Mouse (Mus musculus): ENCODE data around the gene Kcns1. TPM values are rescaled to one million over a fixed set of nuclear protein-coding genes. Genes with fewer than 3 reads are reported as not detected.
"Not testable (repeated sequence)": the region's sequence is repeated elsewhere in the genome, so short reads cannot be mapped to it uniquely, and the experiment has no call there.

Kcns1 gene
- polyA plus RNA-seq (2015; fragmentation: Nextera tagmentation; extraction: Ambion mirVana): 0.10 and 0.29 TPM in 2 replicates

DNA sequence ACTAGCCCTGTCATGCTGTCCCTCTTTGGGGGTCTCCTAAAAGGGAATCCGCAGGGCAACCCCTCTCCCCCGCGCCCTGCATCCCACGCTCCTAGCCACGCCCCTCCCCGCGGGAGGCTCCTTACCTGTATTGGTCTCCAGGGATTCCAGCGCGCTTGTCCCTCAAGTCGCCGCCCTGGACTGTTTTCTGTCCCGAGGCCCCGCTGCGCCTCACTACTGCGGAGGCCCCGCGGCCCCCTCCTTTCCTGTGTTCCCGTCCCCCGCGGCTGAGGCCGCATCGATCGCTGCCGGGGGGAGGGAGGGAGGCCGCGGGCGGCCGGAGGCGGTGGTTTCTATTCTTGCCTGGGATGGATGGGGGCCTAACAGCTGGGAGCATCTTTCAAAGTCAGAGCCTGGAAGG is at the start of gene Kcns1:
TSS of gene Kcns1 (minus strand) at position 212 of the 400 bp plus-strand sequence.
- peaks cover 66% of the 10 kb centered on the region for H3K27me3 ChIP-seq (ENCODE audit: control insufficient read depth, insufficient read depth, low read length)
- no peaks in the 10 kb centered on the region for H3K36me3 ChIP-seq (ENCODE audit: control insufficient read depth, insufficient read depth)
- under 1% methylated on average over 28 of the region's 29 CpGs for WGBS
- peak within 1 kb of the TSS; percentile 39 for H3K4me3 ChIP-seq (ENCODE audit: low read length)
- H3K4me2 ChIP-seq (ENCODE audit: low read depth, low read length): peak within 1 kb of the TSS; percentile 63
- H3K9me3 ChIP-seq (replicated peaks; ENCODE audit: control insufficient read depth, low read length): no peaks in the 10 kb centered on the region; the same call in 1 of the 2 replicates
- no peak for ATAC-seq (replicated peaks; ENCODE audit: extremely low read depth, insufficient read depth, low FRiP score)
- no peak within 1 kb of the TSS for H3K9ac ChIP-seq (ENCODE audit: low read length)
- peaks cover 19% of the 10 kb centered on the region for H3K4me1 ChIP-seq (ENCODE audit: control insufficient read depth, insufficient read depth, low read length)
- H3K27ac ChIP-seq (ENCODE audit: low read length): no peak within 1 kb of the TSS

- WGBS: 72% methylated on average over 9 of the region's 9 CpGs
- no peak for ATAC-seq (replicated peaks; ENCODE audit: extremely low read depth, insufficient read depth, low FRiP score)
- no peaks in the 10 kb centered on the region for H3K36me3 ChIP-seq (ENCODE audit: control insufficient read depth, insufficient read depth)
These were observed 48.4 kb upstream of the Kcns1 start for GRCm38 (mm10) chr2:164219295-164219694.

GRCm38 (mm10) chr2:164212711-164213110 is 41.8 kb upstream of the Kcns1 start:
- ATAC-seq (replicated peaks; ENCODE audit: extremely low read depth, insufficient read depth, low FRiP score): no peak
- Histone ChIP-seq H3K9me3 (replicated peaks; ENCODE audit: control insufficient read depth, low read length) (no peaks in the 10 kb centered on the region), H3K4me3 (ENCODE audit: low read length) (no peak overlapping the region), H3K4me2 (ENCODE audit: low read depth, low read length) (no peak overlapping the region), H3K27ac (ENCODE audit: low read length) (no peak overlapping the region), H3K36me3 (ENCODE audit: control insufficient read depth, insufficient read depth) (no peaks in the 10 kb centered on the region), H3K4me1 (ENCODE audit: control insufficient read depth, insufficient read depth, low read length) (no peaks in the 10 kb centered on the region), H3K9ac (ENCODE audit: low read length) (no peak overlapping the region), H3K27me3 (ENCODE audit: control insufficient read depth, insufficient read depth, low read length) (no peaks in the 10 kb centered on the region)
- WGBS: 74% methylated on average over 5 of the region's 5 CpGs

More at GRCm38 (mm10) chr2:164219295-164219694, 48.4 kb upstream of the Kcns1 start:
- no peak overlapping the region for H3K4me3 ChIP-seq (ENCODE audit: low read length)
- H3K9me3 ChIP-seq (replicated peaks; ENCODE audit: control insufficient read depth, low read length): no peaks in the 10 kb centered on the region
- no peak overlapping the region for H3K4me2 ChIP-seq (ENCODE audit: low read depth, low read length)
- no peaks in the 10 kb centered on the region for H3K27me3 ChIP-seq (ENCODE audit: control insufficient read depth, insufficient read depth, low read length)
- no peak overlapping the region for H3K9ac ChIP-seq (ENCODE audit: low read length)
- no peaks in the 10 kb centered on the region for H3K4me1 ChIP-seq (ENCODE audit: control insufficient read depth, insufficient read depth, low read length)
- no peak overlapping the region for H3K27ac ChIP-seq (ENCODE audit: low read length)

- H3K36me3 ChIP-seq (ENCODE audit: control insufficient read depth, insufficient read depth): no peaks in the 10 kb centered on the region
- WGBS: 87% methylated on average over 4 of the region's 4 CpGs
These were observed 40.0 kb upstream of the Kcns1 start for GRCm38 (mm10) chr2:164210892-164211291.

GRCm38 (mm10) chr2:164206676-164207075 is 35.8 kb upstream of the Kcns1 start:
- Histone ChIP-seq H3K9ac (ENCODE audit: low read length) (no peak overlapping the region), H3K27ac (ENCODE audit: low read length) (no peak overlapping the region), H3K4me1 (ENCODE audit: control insufficient read depth, insufficient read depth, low read length) (no peaks in the 10 kb centered on the region), H3K9me3 (replicated peaks; ENCODE audit: control insufficient read depth, low read length) (no peaks in the 10 kb centered on the region), H3K27me3 (ENCODE audit: control insufficient read depth, insufficient read depth, low read length) (no peaks in the 10 kb centered on the region; the same call in 1 of the 2 replicates), H3K36me3 (ENCODE audit: control insufficient read depth, insufficient read depth) (no peaks in the 10 kb centered on the region), H3K4me2 (ENCODE audit: low read depth, low read length) (no peak overlapping the region), H3K4me3 (ENCODE audit: low read length) (no peak overlapping the region)
- WGBS: 57% methylated on average over 4 of the region's 4 CpGs
- no peak for ATAC-seq (replicated peaks; ENCODE audit: extremely low read depth, insufficient read depth, low FRiP score)

More at GRCm38 (mm10) chr2:164210892-164211291, 40.0 kb upstream of the Kcns1 start:
- H3K27ac ChIP-seq (ENCODE audit: low read length): no peak overlapping the region
- H3K27me3 ChIP-seq (ENCODE audit: control insufficient read depth, insufficient read depth, low read length): no peaks in the 10 kb centered on the region; the same call in 1 of the 2 replicates
- no peak overlapping the region for H3K9ac ChIP-seq (ENCODE audit: low read length)
- no peaks in the 10 kb centered on the region for H3K9me3 ChIP-seq (replicated peaks; ENCODE audit: control insufficient read depth, low read length)
- H3K4me2 ChIP-seq (ENCODE audit: low read depth, low read length): no peak overlapping the region
- no peak for ATAC-seq (replicated peaks; ENCODE audit: extremely low read depth, insufficient read depth, low FRiP score)
- no peaks in the 10 kb centered on the region for H3K4me1 ChIP-seq (ENCODE audit: control insufficient read depth, insufficient read depth, low read length)
- no peak overlapping the region for H3K4me3 ChIP-seq (ENCODE audit: low read length)

DNA sequence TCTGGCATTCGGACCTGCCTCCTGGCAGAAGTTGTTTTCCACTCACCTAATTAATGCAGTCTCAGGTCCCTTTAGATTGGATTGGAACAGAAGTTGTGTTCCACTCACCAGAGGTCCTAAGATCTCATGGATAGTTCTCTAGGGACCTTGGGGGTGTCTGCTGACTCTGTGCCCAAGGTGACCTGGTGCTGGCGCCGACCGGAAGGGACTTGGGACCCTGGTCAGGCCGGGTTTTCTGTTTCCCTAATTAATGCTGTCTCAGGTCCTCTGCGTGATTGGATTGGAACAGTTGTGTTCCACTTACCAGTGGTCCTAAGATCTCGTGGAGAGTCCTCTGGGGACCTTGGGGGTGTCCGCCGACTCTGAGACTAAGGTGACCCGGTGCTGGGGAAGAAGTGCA is 35.1 kb upstream of the Kcns1 start:
- not testable (repeated sequence) for H3K4me1 ChIP-seq (ENCODE audit: control insufficient read depth, insufficient read depth, low read length); H3K27ac ChIP-seq (ENCODE audit: low read length); H3K9me3 ChIP-seq (replicated peaks; ENCODE audit: control insufficient read depth, low read length); H3K9ac ChIP-seq (ENCODE audit: low read length); H3K4me2 ChIP-seq (ENCODE audit: low read depth, low read length); H3K36me3 ChIP-seq (ENCODE audit: control insufficient read depth, insufficient read depth); H3K4me3 ChIP-seq (ENCODE audit: low read length); ATAC-seq (replicated peaks; ENCODE audit: extremely low read depth, insufficient read depth, low FRiP score); H3K27me3 ChIP-seq (ENCODE audit: control insufficient read depth, insufficient read depth, low read length)
- WGBS: 84% methylated on average over 10 of the region's 10 CpGs

GRCm38 (mm10) chr2:164199626-164200327 is 28.9 kb upstream of the Kcns1 start, which contains the start of gene Wfdc15a:
Wfdc15a (minus strand) TSS chr2:164200130.
- no peaks in the 10 kb centered on the region for H3K4me1 ChIP-seq (ENCODE audit: control insufficient read depth, insufficient read depth, low read length)
- H3K4me3 ChIP-seq (ENCODE audit: low read length): no peak within 1 kb of the TSS
- H3K4me2 ChIP-seq (ENCODE audit: low read depth, low read length): no peak within 1 kb of the TSS
- no peaks in the 10 kb centered on the region for H3K36me3 ChIP-seq (ENCODE audit: control insufficient read depth, insufficient read depth)
- H3K9me3 ChIP-seq (replicated peaks; ENCODE audit: control insufficient read depth, low read length): no peaks in the 10 kb centered on the region
- H3K27me3 ChIP-seq (ENCODE audit: control insufficient read depth, insufficient read depth, low read length): no peaks in the 10 kb centered on the region
- no peak for ATAC-seq (replicated peaks; ENCODE audit: extremely low read depth, insufficient read depth, low FRiP score)
- H3K27ac ChIP-seq (ENCODE audit: low read length): no peak within 1 kb of the TSS
- H3K9ac ChIP-seq (ENCODE audit: low read length): no peak within 1 kb of the TSS
- 75% methylated on average over 20 of the region's 20 CpGs for WGBS

DNA sequence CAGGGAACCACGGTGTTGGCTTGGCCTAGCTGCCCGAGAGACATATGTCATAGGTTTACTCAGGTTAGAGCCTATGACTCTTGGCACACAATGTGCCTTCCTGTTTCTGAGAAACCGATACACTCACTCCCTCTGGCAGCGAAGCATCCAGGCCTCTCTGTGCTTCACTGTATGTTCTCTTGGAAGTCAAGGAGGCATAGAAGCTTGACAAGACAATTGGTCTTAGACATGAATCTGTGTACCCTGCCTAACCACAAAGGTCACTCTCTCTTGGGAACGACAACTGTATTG is 25.7 kb upstream of the Kcns1 start:
- no peaks in the 10 kb centered on the region for H3K36me3 ChIP-seq (ENCODE audit: control insufficient read depth, insufficient read depth)
- no peak overlapping the region for H3K4me2 ChIP-seq (ENCODE audit: low read depth, low read length)
- no peak for ATAC-seq (replicated peaks; ENCODE audit: extremely low read depth, insufficient read depth, low FRiP score)
- WGBS: 82% methylated on average over 5 of the region's 5 CpGs
- no peak overlapping the region for H3K4me3 ChIP-seq (ENCODE audit: low read length)
- no peaks in the 10 kb centered on the region for H3K9me3 ChIP-seq (replicated peaks; ENCODE audit: control insufficient read depth, low read length)
- no peaks in the 10 kb centered on the region for H3K4me1 ChIP-seq (ENCODE audit: control insufficient read depth, insufficient read depth, low read length)
- H3K9ac ChIP-seq (ENCODE audit: low read length): no peak overlapping the region
- no peak overlapping the region for H3K27ac ChIP-seq (ENCODE audit: low read length)
- no peaks in the 10 kb centered on the region for H3K27me3 ChIP-seq (ENCODE audit: control insufficient read depth, insufficient read depth, low read length)

- no peak overlapping the region for H3K9ac ChIP-seq (ENCODE audit: low read length)
- H3K9me3 ChIP-seq (replicated peaks; ENCODE audit: control insufficient read depth, low read length): no peaks in the 10 kb centered on the region
- H3K27ac ChIP-seq (ENCODE audit: low read length): no peak overlapping the region
- H3K4me1 ChIP-seq (ENCODE audit: control insufficient read depth, insufficient read depth, low read length): no peaks in the 10 kb centered on the region
- H3K27me3 ChIP-seq (ENCODE audit: control insufficient read depth, insufficient read depth, low read length): no peaks in the 10 kb centered on the region
- ATAC-seq (replicated peaks; ENCODE audit: extremely low read depth, insufficient read depth, low FRiP score): no peak
- no peak overlapping the region for H3K4me3 ChIP-seq (ENCODE audit: low read length)
- H3K36me3 ChIP-seq (ENCODE audit: control insufficient read depth, insufficient read depth): no peaks in the 10 kb centered on the region
- H3K4me2 ChIP-seq (ENCODE audit: low read depth, low read length): no peak overlapping the region
- 85% methylated on average over 5 of the region's 5 CpGs for WGBS
These were observed 25.2 kb upstream of the Kcns1 start for GRCm38 (mm10) chr2:164195971-164196699.

Data from heart, embryonic 16.5 days (tissue).